Mouse (Mus musculus): Measurements from ENCODE around the gene Prkce.

Prkce gene

DNA sequence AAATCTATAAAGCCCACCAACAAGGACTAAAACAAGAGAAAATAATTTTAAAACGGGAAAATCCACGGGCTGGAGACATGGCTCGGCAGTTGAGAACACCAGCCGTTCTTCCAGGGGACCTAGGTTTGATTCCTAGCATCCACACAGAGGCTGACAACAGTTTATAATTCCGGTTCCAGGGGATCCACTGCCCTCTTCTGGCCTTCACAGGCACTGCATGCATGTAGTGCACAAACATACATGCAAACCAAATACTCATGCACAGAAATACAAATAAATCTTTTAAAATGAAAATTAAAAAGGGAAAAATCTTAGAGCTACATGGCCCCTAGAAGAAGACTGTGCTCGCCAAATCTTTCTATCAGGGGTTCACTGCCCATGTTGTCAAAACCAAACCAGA is 87.4 kb downstream of the Prkce start:
- no peak for DNase-seq (ENCODE audit: low read depth, low spot score)

GRCm38 (mm10) chr17:86256730-86257131 is 89.1 kb downstream of the Prkce start:
- DNase-seq (ENCODE audit: low read depth, low spot score) = no peak

DNA sequence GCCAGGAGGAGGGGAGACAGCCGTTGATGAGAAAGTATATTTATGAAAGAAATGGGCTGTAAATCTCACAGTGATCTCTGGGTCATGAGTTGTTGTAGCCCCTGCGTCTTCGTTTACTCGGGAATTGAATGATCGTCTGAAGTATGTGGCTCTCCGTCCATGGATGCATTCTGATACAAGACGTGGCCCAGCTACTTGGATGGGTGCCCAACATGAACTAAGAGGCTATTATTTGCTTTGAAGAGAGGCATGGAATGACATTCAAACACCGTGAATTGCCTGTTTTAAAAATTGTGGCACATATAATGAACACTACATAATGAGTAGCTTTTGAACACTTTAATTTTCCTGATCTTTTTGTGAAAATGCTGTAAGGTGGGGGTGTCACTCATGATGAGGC is 93.5 kb downstream of the Prkce start:
- peak; percentile 58 for DNase-seq (ENCODE audit: low read depth, low spot score)

- peak; percentile 63 for DNase-seq (ENCODE audit: low read depth, low spot score)
Measured at GRCm38 (mm10) chr17:86263985-86264649, 96.5 kb downstream of the Prkce start.

- DNase-seq (ENCODE audit: low read depth, low spot score) = peak; percentile 99
Measured at GRCm38 (mm10) chr17:86266051-86266450, 98.5 kb downstream of the Prkce start.

DNA sequence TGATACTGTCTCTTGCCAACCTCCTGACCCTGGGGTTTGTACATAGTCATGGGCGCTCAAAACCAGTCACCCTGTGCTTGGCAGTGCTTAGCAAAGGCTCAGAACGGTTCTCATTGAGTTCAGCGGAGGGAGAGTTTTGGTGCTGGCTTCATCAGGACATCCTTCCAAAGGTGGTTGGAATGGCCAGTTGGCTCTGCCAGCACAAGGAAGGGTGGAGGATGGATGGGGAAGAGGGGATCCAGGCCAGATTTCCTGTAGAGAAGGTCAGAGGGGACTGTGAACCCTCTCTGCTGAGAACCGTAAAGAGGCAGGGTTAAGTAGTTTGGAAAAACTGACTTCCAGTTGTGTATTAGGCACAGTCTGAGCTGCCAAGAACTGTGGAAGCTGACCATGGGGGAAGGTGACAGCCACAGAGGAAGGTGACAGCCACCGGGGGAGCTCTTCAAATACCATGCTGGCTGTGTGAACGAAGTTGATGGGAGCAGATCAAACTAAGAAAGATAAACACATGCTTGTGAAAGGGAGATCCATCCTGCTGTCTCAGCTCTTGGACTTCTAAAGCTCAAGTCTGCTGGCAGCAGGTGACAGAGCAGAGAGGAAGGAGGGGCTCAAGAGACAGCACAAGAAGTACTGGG is 99.7 kb downstream of the Prkce start:
- DNase-seq (ENCODE audit: low read depth, low spot score) = peak; percentile 59

- no peak for DNase-seq (ENCODE audit: low read depth, low spot score)
Measured at GRCm38 (mm10) chr17:86269639-86270038, 102.1 kb downstream of the Prkce start.

GRCm38 (mm10) chr17:86270523-86270922 is 102.9 kb downstream of the Prkce start:
- DNase-seq (ENCODE audit: low read depth, low spot score) = peak; percentile 54

DNA sequence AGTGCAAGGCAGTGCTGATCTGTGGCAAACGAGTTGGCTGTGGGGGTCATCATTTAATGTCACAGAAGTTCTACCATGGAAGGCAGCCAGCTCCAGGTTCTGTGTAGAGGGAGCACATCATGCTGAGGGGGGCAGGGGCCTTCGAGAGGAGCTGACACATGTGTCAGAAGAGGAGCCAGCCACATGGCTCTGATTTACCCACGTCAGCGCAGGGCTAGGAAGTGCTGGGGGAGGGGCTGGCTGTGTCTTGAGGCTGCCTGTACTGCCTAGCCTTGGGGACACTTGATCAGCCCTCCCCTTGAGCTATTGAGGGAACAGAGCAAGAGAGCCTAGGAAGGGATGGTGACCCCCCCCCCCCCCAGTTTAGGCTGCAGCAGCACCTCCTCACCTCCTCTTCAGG is 103.7 kb downstream of the Prkce start:
- DNase-seq (ENCODE audit: low read depth, low spot score) = no peak

DNA sequence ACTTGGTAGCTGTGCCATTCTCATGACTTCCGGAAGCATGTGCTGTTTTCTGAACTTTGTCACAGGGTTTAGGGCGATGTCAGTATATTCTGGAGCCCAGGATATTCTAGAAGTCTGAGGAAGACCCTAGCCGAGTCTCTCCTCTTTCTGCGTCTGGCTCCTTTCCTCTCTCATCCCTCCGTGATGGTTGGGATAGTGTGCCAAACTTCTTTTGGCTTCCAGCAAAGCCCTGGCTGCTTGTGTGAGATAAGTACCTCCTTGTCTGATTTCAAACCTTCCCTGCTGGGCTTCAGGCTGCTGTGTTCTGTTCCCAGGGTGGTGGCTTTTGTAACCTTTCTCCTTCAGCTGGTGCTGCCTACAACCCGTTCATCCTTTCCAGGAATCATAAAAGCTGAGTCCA is 105.4 kb downstream of the Prkce start:
- DNase-seq (ENCODE audit: low read depth, low spot score) = peak; percentile 61

- no peak for DNase-seq (ENCODE audit: low read depth, low spot score)
Measured at GRCm38 (mm10) chr17:86273566-86274349, 106.2 kb downstream of the Prkce start.

- no peak for DNase-seq (ENCODE audit: low read depth, low spot score)
Measured at GRCm38 (mm10) chr17:86274350-86274744, 106.8 kb downstream of the Prkce start.

GRCm38 (mm10) chr17:86276381-86276780 is 108.8 kb downstream of the Prkce start:
- DNase-seq (ENCODE audit: low read depth, low spot score) = no peak

DNA sequence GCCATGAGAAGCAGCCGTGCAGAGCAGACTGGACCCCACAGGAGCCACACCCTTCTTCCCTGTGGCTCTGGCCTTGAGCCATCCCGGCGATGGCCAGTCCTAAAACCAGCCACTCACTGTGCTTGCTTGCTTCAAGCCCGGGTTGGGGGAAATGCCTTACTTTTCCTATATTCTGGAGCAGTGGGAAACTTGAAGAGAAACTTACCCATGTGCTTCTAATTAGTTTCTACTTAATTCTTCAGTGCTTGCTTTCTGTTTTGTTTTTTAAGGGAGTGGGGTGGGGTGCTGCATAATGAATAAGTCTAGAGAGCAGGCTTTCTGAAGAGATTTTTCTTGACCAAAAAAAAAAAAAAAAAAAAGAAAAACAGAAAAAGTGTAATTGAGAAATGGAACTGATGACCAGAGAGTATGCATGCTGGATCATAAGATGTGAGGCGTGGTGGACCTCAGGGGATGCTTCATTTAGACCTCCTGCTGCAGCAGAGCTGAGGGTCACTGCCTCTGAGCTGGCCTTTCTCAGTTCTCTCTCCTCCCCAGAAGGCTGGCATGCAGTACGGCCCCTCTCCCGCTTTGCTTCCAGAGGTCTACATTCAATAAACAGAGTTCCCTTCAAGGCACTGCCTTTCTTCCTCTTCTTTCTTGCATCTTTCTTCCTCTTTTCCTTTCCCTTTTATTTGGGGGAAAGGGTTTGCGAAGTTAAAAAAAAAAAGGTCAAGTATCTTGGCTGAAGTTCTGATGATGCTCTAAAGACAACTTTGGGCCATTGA is 109.6 kb downstream of the Prkce start:
- no peak for DNase-seq (ENCODE audit: low read depth, low spot score)

DNA sequence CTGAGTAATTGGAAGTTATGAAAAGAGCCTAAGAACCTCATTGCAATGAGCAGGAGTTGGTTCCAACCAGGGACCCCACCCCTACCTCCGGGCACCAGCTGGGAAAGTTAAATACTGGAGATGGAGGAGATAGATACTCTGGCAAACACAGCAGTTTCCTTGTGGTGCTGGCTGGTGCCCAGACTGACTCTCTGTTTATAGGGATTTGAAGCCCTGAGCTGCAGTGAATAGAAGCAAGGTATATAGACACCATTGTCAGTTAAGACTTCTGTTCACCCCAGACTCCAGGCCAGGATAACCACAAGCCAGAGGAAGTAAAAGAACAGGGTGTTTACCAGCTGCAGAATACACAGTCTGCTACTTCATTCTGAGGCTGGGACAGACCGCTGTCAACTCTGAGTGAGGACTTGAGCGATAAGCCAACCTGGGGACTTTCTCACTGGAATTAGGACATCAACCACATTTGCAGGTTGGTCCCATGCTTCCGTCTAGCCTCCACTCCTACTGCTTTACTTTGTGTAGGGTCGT is 110.5 kb downstream of the Prkce start:
- no peak for DNase-seq (ENCODE audit: low read depth, low spot score)

- DNase-seq (ENCODE audit: low read depth, low spot score) = peak; percentile 71
Measured at GRCm38 (mm10) chr17:86279751-86280150, 112.2 kb downstream of the Prkce start.

- peak; percentile 86 for DNase-seq (ENCODE audit: low read depth, low spot score)
Measured at GRCm38 (mm10) chr17:86283741-86284140, 116.2 kb downstream of the Prkce start.

DNA sequence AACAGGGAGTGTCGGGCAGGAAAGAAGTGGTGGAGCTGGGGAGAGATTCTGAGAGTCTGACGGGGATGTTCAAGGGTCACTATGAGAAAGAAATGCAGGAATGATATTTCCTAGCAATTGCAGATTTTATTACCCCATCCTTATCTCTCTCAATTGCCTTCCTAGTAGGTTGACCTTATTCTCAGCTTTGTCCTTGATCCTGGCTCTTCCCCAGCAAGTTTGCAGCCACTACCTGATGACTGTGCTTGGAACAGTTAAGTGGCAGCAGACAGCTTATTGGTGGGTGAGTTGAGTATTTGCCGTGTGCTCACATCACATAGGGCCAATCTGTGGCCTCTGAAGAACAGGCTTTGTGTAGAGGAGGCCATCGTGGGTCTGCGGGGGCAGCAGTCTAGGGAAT is 117.5 kb downstream of the Prkce start:
- no peak for DNase-seq (ENCODE audit: low read depth, low spot score)

GRCm38 (mm10) chr17:86286747-86287271 is 119.2 kb downstream of the Prkce start:
- no peak for DNase-seq (ENCODE audit: low read depth, low spot score)

- DNase-seq (ENCODE audit: low read depth, low spot score) = no peak
Measured at GRCm38 (mm10) chr17:86292711-86293110, 125.1 kb downstream of the Prkce start.

DNA sequence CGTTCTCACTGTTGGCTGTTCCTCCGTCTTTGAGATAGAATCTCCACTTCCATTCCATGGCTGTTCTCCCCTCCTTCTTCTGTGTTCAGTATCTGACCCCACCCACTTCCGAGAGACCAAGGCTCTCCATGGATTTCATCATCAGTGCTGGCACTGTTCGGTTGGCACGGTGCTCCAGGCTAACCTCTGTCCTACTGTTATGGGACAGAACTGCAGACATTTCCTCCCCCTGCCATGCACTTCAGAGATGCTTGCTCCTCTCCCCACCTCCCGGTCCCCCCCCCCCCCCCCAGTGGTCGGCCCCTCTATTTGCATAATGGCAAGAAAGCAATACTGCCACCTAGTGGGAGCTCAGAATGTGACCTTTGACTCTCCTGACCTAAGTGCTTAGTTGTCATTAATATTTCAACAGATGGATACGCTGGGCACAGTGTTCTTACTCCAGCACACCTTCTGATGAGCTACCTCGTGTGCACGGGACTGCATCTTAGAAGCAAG is 125.7 kb downstream of the Prkce start:
- peak; percentile 87 for DNase-seq (ENCODE audit: low read depth, low spot score)

Data from brain, adult 2 months (tissue).